Mouse (Mus musculus) heart, postnatal 14 days (tissue): ENCODE measurements around the gene Yif1b. TPM values are rescaled to one million over a fixed set of nuclear protein-coding genes. Genes with fewer than 3 reads are reported as not detected.
"Not testable (repeated sequence)": the region's sequence is repeated elsewhere in the genome, so short reads cannot be mapped to it uniquely, and the experiment has no call there.

Experiments
- DNase-seq, 2 experiments: peaks; one replicate each; pipeline ENCODE4 v3.0.0; 2021 to 2022
- intact Hi-C: fragments of 180-260 bp; cut with DNase I; formaldehyde crosslinking; loops from one replicate; pipeline ENCODE4 v1.15.1; 2025
- total RNA-seq, 2 experiments: library from RNA; stranded (reverse); gene quantifications; 2 replicates each; pipeline ENCODE4 v1.2.3; 2021

Gene Yif1b
- total RNA-seq, 2 experiments from 2014 or later: 62.0 to 68.3 TPM

GRCm38 (mm10) chr7:29236593-29236992, 1.5 kb upstream of the Yif1b start:
- intact Hi-C loops: no loop called here

GRCm38 (mm10) chr7:29237596-29237995, 533 bp upstream of the Yif1b start:
- intact Hi-C loops, DNase-seq: not testable (repeated sequence)

More at GRCm38 (mm10) chr7:29236593-29236992, 1.5 kb upstream of the Yif1b start:
- no peak for DNase-seq

- DNase-seq: peak; percentile 37 to 41
- intact Hi-C loops: loop anchor here (5.0 kb wide), 1 partner anchor 118 kb away; the partner anchor contains the start of gene Ryr1
Observed at GRCm38 (mm10) chr7:29244732-29245416, 6.7 kb downstream of the Yif1b start.

- DNase-seq: no peak
- intact Hi-C loops: loop anchor here (2.0 to 5.0 kb wide), 2 partner anchors 51 to 119 kb away; partner anchors contain the start of gene Ryr1
Observed at GRCm38 (mm10) chr7:29246015-29246414, 7.9 kb downstream of the Yif1b start.

GRCm38 (mm10) chr7:29246619-29247313, 8.6 kb downstream of the Yif1b start:
- intact Hi-C loops: loop anchor here (2.0 to 5.0 kb wide), 2 partner anchors 50 to 119 kb away; partner anchors contain the start of gene Ryr1
- no peak for DNase-seq

GRCm38 (mm10) chr7:29247314-29247700, 9.2 kb downstream of the Yif1b start:
- DNase-seq: peak; percentile 86 to 92
- intact Hi-C loops: loop anchor here (2.0 to 5.0 kb wide), 2 partner anchors 49 to 120 kb away; partner anchors contain the start of gene Ryr1

- DNase-seq: peak; percentile 27 to 41
- intact Hi-C loops: loop anchor here (2.0 to 5.0 kb wide), 2 partner anchors 49 to 120 kb away; partner anchors contain the start of gene Ryr1
Observed at GRCm38 (mm10) chr7:29247706-29248105, 9.6 kb downstream of the Yif1b start.

- DNase-seq: peak; percentile 37 to 40
- intact Hi-C loops: loop anchor here (5.0 kb wide), 1 partner anchor 121 kb away; the partner anchor contains the start of gene Ryr1
Observed at GRCm38 (mm10) chr7:29248261-29248841, 10.2 kb downstream of the Yif1b start, which contains the start of gene 2200002D01Rik. TSS of gene 2200002D01Rik (minus strand) at chr7:29248466.

GRCm38 (mm10) chr7:29251166-29251565, 13.0 kb downstream of the Yif1b start:
- intact Hi-C loops: no loop called here
- DNase-seq: no peak

- intact Hi-C loops: no loop called here
- DNase-seq: no peak
Observed at GRCm38 (mm10) chr7:29253842-29254241, 15.7 kb downstream of the Yif1b start.

- DNase-seq: no peak
- intact Hi-C loops: no loop called here
Observed at GRCm38 (mm10) chr7:29255875-29256274, 17.7 kb downstream of the Yif1b start.

GRCm38 (mm10) chr7:29257368-29257767, 19.2 kb downstream of the Yif1b start:
- no peak for DNase-seq

GRCm38 (mm10) chr7:29259781-29260730, 21.9 kb downstream of the Yif1b start:
- DNase-seq: no peak
- intact Hi-C loops: no loop called here

More at GRCm38 (mm10) chr7:29257368-29257767, 19.2 kb downstream of the Yif1b start:
- intact Hi-C loops: no loop called here

- no peak for DNase-seq
Observed at GRCm38 (mm10) chr7:29262151-29262550, 24.0 kb downstream of the Yif1b start.

GRCm38 (mm10) chr7:29263831-29264230, 25.7 kb downstream of the Yif1b start:
- no peak for DNase-seq
- intact Hi-C loops: no loop called here

More at GRCm38 (mm10) chr7:29262151-29262550, 24.0 kb downstream of the Yif1b start:
- intact Hi-C loops: no loop called here

- intact Hi-C loops: no loop called here
- no peak for DNase-seq
Observed at GRCm38 (mm10) chr7:29265636-29266035, 27.5 kb downstream of the Yif1b start.

- intact Hi-C loops: no loop called here
Observed at GRCm38 (mm10) chr7:29266931-29267330, 28.8 kb downstream of the Yif1b start.

GRCm38 (mm10) chr7:29270445-29270844, 32.3 kb downstream of the Yif1b start:
- no peak for DNase-seq
- intact Hi-C loops: no loop called here

More at GRCm38 (mm10) chr7:29266931-29267330, 28.8 kb downstream of the Yif1b start:
- no peak for DNase-seq

- no peak for DNase-seq
- intact Hi-C loops: no loop called here
Observed at GRCm38 (mm10) chr7:29271687-29272465, 33.7 kb downstream of the Yif1b start.
